Mouse (Mus musculus) kidney, postnatal 0 days (tissue): Measurements from ENCODE around the gene Adora1. TPM values are rescaled to one million over a fixed set of nuclear protein-coding genes. Genes with fewer than 3 reads are reported as not detected.
A peak's percentile ranks its signal among the peaks of the same experiment; 100 is the strongest.

ENCODE experiments used
- ATAC-seq: fragments of 200-750 bp; cut with Nextera tagmentation; replicated peaks from 2 replicates; pipeline ENCODE4 v1.8.0; 2017; ENCODE audit warnings: low read depth, moderate number of reproducible peaks, moderate TSS enrichment, moderate library complexity; ENCODE audit not compliant: low FRiP score
- DNase-seq: peaks from one replicate; pipeline ENCODE4 v3.0.0-alpha.2; 2016; ENCODE audit warnings: low spot score
- H3K27ac ChIP-seq: fragments of 300-500 bp; sonication (generic); 2 replicates; pipeline ENCODE4 v1.5.1; 2014; ENCODE audit warnings: mild to moderate bottlenecking
- H3K27me3 ChIP-seq: fragments of 300-500 bp; sonication (generic); 2 replicates; pipeline ENCODE4 v1.6.1; 2014; ENCODE audit warnings: low read length, mixed read lengths; ENCODE audit not compliant: insufficient read depth
- H3K36me3 ChIP-seq: fragments of 300-500 bp; sonication (generic); 2 replicates; pipeline ENCODE4 v1.6.1; 2014; ENCODE audit warnings: low read length, mixed read lengths; ENCODE audit not compliant: insufficient read depth
- H3K4me1 ChIP-seq: fragments of 300-500 bp; sonication (generic); replicated peaks from 2 replicates; pipeline ENCODE4 v1.6.1; 2014; ENCODE audit warnings: antibody characterized with exemption, low read length, mixed read lengths; ENCODE audit not compliant: insufficient read depth
- H3K4me2 ChIP-seq: fragments of 300-500 bp; sonication (generic); 2 replicates; pipeline ENCODE4 v1.6.1; 2014; ENCODE audit warnings: mild to moderate bottlenecking, low read length, moderate library complexity, mixed read lengths
- H3K4me3 ChIP-seq: fragments of 300-500 bp; sonication (generic); replicated peaks from 2 replicates; pipeline ENCODE4 v1.5.1; 2014; ENCODE audit warnings: low read depth, low read length
- H3K9ac ChIP-seq: fragments of 300-500 bp; sonication (generic); 2 replicates; pipeline ENCODE4 v1.6.1; 2014; ENCODE audit warnings: low read depth, low read length
- H3K9me3 ChIP-seq: fragments of 300-500 bp; sonication (generic); replicated peaks from 2 replicates; pipeline ENCODE4 v1.6.1; 2016; ENCODE audit warnings: low read length, inconsistent platforms, mixed read lengths
- CTCF ChIP-seq: IDR thresholded peaks from 2 replicates; pipeline ENCODE4 v1.5.1; 2016; ENCODE audit warnings: antibody characterized with exemption, low read depth, mild to moderate bottlenecking, moderate library complexity
- WGBS: fragments of 180-500 bp; shearing (Covaris S2); extraction: QIAGEN DNeasy Blood & Tissue Kit; methylation state at CpG from one replicate; pipeline ENCODE4 v1.1.7; 2014; 5-methylcytosine and 5-hydroxymethylcytosine counted together
- polyA plus RNA-seq: library from polyadenylated mRNA; unstranded; fragments of >200 nt; fragmentation: Nextera tagmentation; extraction: Ambion mirVana; gene quantifications from 2 replicates; pipeline ENCODE4 v1.2.1, GENCODE M21; 2015

Adora1 gene
- polyA plus RNA-seq, 1 experiment from 2014 or later: 13.7 TPM

DNA sequence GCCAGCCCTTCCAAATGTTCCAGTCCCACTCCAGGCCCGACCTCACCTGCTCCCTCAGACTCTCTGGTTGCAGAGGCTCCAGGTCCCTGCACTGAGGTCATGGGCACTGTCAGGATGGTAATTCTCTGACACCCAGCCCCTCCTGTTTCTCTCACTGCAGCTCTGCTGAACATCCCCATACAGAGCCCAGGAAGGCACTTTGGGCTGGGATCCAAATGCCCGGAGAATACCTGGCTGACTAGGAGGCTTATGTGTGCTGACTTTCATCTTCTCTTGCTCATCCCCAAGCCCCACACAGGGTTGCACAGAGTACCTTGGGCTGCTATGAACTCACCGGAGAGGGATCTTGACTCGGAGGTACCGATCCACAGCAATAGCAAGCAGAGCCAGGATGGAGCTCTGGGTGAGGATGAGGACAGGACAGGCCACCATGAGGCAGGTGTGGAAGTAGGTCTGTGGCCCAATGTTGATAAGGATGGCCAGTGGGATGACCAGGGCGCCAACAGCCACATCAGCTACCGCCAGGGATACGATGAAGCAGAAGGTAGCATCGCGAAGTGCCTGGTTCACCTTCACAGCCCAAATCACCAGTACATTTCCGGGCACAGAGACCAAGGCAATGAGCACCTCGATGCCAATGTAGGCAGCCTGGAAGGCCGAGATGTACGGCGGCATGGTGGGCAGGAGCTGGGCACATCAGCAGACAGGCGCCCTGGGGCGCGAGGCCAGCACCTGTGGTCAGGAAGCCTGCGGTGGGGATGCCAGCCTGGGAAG, 1.4 kb downstream of the Adora1 start:
- ATAC-seq (no peak), DNase-seq (no peak)
- Histone ChIP-seq H3K4me1 (peaks cover 18% of the 10 kb centered on the region; the same call in 1 of the 2 replicates), H3K4me3 (peak overlapping the region; percentile 31), H3K9ac (no peak overlapping the region), H3K36me3 (no peaks in the 10 kb centered on the region), H3K27me3 (0 out of 2 replicates have a peak, but pooled peaks cover 3% of the 10 kb centered on the region), H3K9me3 (no peaks in the 10 kb centered on the region), H3K4me2 (peak overlapping the region; percentile 68), H3K27ac (peak overlapping the region; percentile 81)
- 53% methylated on average over 19 of the region's 19 CpGs for WGBS
- no peak for TF ChIP-seq CTCF

DNA sequence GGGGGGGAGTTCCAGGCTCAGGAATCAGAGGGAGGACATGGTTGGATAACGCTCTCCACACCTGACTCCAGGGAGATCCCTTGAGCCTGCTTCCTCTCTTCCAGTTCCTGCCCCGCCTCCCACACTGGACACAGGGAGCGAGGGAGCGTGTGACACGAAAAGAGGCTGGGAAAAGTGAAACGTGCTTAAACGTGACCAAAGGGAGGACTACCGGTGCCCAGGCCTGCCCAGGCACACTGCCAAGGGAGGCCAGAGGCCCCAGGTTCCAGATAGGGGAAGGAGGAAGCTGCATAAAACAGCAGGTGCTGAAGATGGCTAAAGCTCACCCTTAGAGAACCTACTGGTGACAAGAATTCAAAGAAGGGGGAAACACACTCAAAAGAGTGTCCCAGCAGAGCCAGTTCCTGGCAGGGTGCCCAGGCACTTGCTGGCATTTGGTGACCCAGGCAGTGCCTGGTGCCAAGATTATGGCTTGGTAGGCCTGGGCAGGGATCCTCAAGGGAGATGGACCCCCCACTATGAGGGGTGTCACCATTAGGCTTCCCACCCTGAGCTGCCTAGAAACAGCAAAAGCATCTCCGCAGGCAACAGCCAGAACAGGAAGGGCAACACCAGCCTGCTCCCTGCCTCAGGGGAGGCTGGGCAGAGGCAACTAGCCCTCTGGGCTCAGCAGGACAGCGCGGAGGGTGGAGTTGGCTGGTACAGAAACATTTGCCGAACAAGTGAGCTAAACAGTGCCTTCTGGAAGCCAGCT, 2.3 kb downstream of the Adora1 start:
- Histone ChIP-seq H3K4me3 (0 out of 2 replicates have a peak overlapping the region, but pooled peaks have one; percentile 1), H3K27me3 (0 out of 2 replicates have a peak, but pooled peaks cover 3% of the 10 kb centered on the region), H3K36me3 (no peaks in the 10 kb centered on the region), H3K4me2 (peak overlapping the region; percentile 68), H3K27ac (peak overlapping the region; percentile 81), H3K9ac (0 out of 2 replicates have a peak overlapping the region, but pooled peaks have one; percentile 5), H3K9me3 (no peaks in the 10 kb centered on the region), H3K4me1 (peaks cover 18% of the 10 kb centered on the region; the same call in 1 of the 2 replicates)
- TF ChIP-seq CTCF: no peak
- ATAC-seq (peak; percentile 63), DNase-seq (peak; percentile 78)
- whole genome bisulfite sequencing: 26% methylated on average over 11 of the region's 12 CpGs

DNA sequence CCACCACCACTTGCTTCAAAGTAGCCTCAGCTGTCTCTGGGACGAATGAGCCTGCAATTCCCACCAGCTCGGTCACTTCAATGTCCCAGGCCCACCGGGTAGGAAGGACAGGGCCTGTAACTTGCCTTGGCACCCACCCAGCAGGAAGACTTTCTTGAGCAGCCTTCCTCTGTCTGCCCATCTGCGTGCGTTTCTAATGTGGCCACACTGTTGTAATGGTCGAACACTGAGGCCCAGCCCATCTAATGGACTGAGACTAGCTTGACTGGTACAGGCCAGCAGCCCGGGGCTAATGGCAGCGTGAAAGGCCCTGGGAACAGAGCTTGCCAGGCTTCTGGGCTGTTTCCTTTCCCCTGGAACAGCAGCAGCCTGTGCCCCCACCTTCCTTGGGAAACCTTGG, 2.9 kb downstream of the Adora1 start:
- H3K36me3 ChIP-seq: no peaks in the 10 kb centered on the region
- H3K4me2 ChIP-seq: peak overlapping the region; percentile 68; the same call in 1 of the 2 replicates
- no peak for TF ChIP-seq CTCF
- DNase-seq: no peak
- H3K27ac ChIP-seq: peak overlapping the region; percentile 81
- H3K9me3 ChIP-seq: no peaks in the 10 kb centered on the region
- H3K4me3 ChIP-seq: no peak overlapping the region
- WGBS: 37% methylated on average over 8 of the region's 8 CpGs
- no peak; the same call in 1 of the 2 replicates for ATAC-seq
- H3K4me1 ChIP-seq: peaks cover 18% of the 10 kb centered on the region
- H3K9ac ChIP-seq: no peak overlapping the region
- 0 out of 2 replicates have a peak, but pooled peaks cover 3% of the 10 kb centered on the region for H3K27me3 ChIP-seq

DNA sequence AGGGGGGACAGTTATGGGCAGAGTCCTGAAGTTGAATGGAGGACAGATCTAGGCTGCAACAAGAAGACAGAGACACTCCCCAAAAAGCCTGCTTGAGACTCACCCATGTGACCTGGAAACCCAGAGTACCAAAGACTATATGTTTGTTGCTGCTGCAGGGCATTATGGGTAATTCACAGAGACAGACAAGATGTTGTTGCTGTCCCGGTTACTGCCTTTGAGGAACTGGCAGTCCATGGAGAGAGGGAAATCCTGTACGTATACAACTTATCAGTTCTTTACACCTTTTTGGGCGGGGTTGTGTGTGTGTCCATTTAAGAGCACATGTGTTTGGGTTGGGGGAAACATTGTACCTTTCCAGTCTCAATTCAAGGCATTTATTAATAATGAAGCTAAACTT, 3.5 kb downstream of the Adora1 start:
- H3K4me2 ChIP-seq: no peak overlapping the region
- no peak overlapping the region for H3K27ac ChIP-seq
- H3K4me3 ChIP-seq: no peak overlapping the region
- peaks cover 18% of the 10 kb centered on the region for H3K4me1 ChIP-seq
- DNase-seq: no peak
- ATAC-seq: no peak
- no peak for TF ChIP-seq CTCF
- H3K9ac ChIP-seq: no peak overlapping the region
- H3K27me3 ChIP-seq: 0 out of 2 replicates have a peak, but pooled peaks cover 3% of the 10 kb centered on the region
- WGBS: 72% methylated on average over 3 of the region's 3 CpGs
- H3K36me3 ChIP-seq: no peaks in the 10 kb centered on the region
- no peaks in the 10 kb centered on the region for H3K9me3 ChIP-seq

DNA sequence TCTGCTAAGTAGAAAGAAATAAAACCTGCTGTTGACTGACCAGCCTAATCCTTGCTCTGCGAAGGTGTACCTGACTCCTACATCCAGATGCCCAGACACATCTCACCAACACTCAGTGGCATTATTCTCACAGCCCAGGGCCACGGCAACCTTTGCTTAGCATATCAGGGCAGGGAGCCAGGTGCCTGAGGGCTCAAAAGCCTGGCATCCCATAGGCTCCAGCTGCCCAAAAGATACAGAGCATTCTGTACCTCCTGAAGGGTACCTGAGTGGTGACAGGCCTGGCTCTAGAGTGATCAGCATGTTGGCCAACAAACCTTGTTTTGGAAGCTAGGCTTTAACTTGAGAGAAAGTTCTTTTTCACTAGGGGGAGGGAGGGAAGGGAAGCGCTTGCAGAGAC, 4.0 kb downstream of the Adora1 start:
- no peak for TF ChIP-seq CTCF
- Histone ChIP-seq H3K27me3 (0 out of 2 replicates have a peak, but pooled peaks cover 3% of the 10 kb centered on the region), H3K4me3 (no peak overlapping the region), H3K9ac (0 out of 2 replicates have a peak overlapping the region, but pooled peaks have one; percentile 13), H3K4me2 (no peak overlapping the region), H3K9me3 (no peaks in the 10 kb centered on the region), H3K4me1 (peaks cover 18% of the 10 kb centered on the region), H3K27ac (no peak overlapping the region), H3K36me3 (no peaks in the 10 kb centered on the region)
- DNase-seq (no peak), ATAC-seq (no peak)
- WGBS: 73% methylated on average over 3 of the region's 3 CpGs

DNA sequence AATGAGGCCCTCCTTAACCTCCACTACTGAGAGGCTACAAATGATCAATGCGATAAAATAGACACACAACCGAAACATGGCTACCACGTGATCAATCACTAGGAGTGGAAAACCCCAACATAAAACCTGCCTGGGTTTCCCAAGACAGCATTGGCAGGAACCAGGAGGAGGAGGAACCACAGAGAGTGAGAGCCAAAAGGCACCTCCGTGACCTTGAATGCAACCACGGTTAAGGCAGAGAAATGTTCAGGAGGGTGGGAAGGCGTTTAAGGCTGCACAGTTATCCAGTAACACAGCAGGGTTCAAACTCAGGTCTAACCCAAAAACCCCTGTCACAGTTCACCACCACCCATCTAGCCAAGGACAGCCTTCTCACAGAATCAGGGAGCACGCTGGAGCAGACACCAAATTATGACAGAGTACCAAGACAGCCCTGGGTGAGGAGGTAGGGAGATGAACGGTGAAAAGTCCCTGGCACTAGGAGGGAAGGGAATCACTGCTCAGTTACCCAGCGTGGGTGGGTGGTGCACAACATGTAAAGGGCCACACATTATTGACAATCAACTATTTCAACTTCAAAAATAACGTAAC, 4.5 kb downstream of the Adora1 start:
- no peak for TF ChIP-seq CTCF

More for the DNA sequence above, 4.5 kb downstream of the Adora1 start:
- no peak for DNase-seq
- Histone ChIP-seq H3K4me2 (no peak overlapping the region), H3K36me3 (no peaks in the 10 kb centered on the region), H3K27me3 (0 out of 2 replicates have a peak, but pooled peaks cover 3% of the 10 kb centered on the region), H3K4me1 (peaks cover 15% of the 10 kb centered on the region), H3K4me3 (no peak overlapping the region), H3K9ac (0 out of 2 replicates have a peak overlapping the region, but pooled peaks have one; percentile 13), H3K9me3 (no peaks in the 10 kb centered on the region), H3K27ac (no peak overlapping the region)
- 69% methylated on average over 10 of the region's 10 CpGs for WGBS
- no peak for ATAC-seq
